Mouse (Mus musculus): ENCODE results near the gene Cbx6. TPM values are rescaled to one million over a fixed set of nuclear protein-coding genes. Genes with fewer than 3 reads are reported as not detected.
A peak's percentile ranks its signal among the peaks of the same experiment; 100 is the strongest.

Gene Cbx6
- 21.6 and 22.3 TPM in 2 replicates for polyA plus RNA-seq (2016; fragmentation: Nextera tagmentation; extraction: Ambion mirVana)

DNA sequence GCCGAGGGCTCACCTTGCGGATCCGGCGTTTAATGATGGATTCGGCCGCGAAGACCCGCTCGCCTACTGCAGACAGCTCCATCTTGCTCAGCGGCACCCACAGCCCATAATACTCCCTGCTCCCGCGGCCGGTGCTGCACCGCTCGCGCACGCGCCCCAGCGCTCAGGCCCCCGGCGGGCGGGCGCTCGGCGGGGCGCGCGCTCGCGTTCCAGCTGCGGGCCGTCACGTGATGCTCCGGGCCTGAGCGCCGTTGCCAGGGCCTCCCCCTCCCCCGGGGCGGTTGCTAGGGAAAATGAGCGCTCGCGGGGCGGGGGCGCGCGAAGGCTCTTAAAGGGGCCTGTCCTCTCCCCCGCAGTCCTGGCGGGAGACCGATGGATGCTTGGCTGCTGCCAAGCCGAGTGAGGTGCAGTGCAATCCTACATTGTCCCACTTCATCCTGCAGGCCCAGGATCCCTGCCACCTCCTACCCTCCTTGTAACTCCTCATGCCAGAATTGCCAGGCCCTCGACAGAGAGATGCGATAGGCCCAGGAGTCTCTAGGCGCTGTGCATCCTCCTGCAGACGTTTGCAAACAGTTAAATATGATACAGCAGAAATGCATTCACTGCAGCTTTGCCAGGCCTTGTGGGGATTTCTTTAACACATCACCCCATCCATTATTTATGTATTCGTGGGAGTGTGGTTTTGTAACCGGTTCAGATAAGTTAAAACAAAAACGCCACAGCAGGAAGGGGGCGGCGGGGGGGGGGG, at the start of gene Cbx6, which contains the start of gene Npcd:
Cbx6 (minus strand) TSS at position 559 of the 751 bp plus-strand sequence.
Npcd (minus strand) TSS at position 108 of the 751 bp plus-strand sequence.
- WGBS, result under 1% methylated on average over 58 of the region's 58 CpGs
- H3K36me3 ChIP-seq (replicated peaks), result peaks cover 15% of the 10 kb centered on the region
- H3K27ac ChIP-seq, result peak within 1 kb of the TSS; percentile 97
- H3K9me3 ChIP-seq, result no peaks in the 10 kb centered on the region
- peaks cover 56% of the 10 kb centered on the region for H3K4me1 ChIP-seq
- DNase-seq (ENCODE audit: extremely low spot score, low spot score), result peak; percentile 96
- H3K4me3 ChIP-seq, result peak within 1 kb of the TSS; percentile 69
- H3K27me3 ChIP-seq (ENCODE audit: poor library complexity, severe bottlenecking), result no peaks in the 10 kb centered on the region

DNA sequence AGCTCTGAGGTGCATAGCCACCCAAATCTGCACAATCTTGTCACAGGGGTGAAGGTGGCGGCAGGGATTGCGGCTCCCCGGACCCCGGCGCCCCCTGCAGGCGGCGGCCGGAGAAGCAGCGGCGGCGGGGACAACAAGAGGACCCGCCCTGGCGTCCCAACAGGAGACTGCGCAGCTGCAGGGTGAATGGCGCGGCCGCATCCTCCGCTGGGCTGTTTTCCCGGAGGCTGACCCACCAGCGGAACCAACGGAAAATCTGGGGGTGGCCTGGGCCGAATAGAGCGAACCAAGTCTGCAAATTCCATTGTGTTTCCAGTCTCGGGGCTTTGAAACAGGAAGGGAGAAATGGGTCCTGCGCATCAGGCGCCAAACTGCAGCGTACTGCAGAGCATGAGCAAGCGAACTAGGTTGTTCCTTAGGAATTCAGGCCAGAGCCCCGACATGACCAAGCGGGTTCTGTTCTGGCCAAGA, 48.9 kb upstream of the Cbx6 start:
- peak; percentile 91 for DNase-seq (ENCODE audit: extremely low spot score, low spot score)
- WGBS, result under 1% methylated on average over 30 of the region's 30 CpGs
- Histone ChIP-seq H3K4me3 (peak overlapping the region; percentile 60), H3K9me3 (no peaks in the 10 kb centered on the region), H3K4me1 (peaks cover 11% of the 10 kb centered on the region), H3K27me3 (ENCODE audit: poor library complexity, severe bottlenecking) (peaks cover 12% of the 10 kb centered on the region; the same call in 1 of the 2 replicates), H3K36me3 (replicated peaks) (no peaks in the 10 kb centered on the region), H3K27ac (peak overlapping the region; percentile 91)

DNA sequence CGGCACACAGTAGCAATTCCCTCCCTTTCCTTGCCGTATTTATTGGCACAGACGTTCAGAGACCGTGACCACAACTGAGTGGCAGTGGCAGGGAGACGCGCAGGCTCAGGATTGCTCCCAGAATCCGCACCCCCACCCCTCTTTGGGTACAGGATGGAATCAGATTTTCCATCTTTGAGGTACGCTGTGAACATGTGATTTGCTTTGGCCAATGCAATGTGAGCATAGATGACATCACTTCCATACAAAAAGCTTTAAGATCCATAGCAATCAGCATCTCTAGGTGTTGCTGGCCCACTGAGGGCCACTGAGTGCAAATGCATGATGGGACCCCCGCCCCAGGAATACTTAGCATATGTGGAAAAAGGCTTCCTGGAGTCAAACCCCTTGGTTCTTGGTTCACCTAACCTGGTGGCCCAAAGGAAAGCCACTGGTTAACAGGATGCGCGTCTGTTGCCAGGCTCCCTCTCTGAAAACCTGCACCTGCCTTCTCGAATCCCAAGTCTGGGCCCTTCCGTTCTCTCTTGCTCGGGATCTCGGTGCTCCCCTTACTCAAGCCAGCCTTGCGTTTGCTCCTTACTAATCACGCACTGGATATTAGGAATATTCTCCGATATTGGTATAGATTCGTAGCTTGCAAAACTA, 48.3 kb upstream of the Cbx6 start:
- peak overlapping the region; percentile 60 for H3K4me3 ChIP-seq

DNA sequence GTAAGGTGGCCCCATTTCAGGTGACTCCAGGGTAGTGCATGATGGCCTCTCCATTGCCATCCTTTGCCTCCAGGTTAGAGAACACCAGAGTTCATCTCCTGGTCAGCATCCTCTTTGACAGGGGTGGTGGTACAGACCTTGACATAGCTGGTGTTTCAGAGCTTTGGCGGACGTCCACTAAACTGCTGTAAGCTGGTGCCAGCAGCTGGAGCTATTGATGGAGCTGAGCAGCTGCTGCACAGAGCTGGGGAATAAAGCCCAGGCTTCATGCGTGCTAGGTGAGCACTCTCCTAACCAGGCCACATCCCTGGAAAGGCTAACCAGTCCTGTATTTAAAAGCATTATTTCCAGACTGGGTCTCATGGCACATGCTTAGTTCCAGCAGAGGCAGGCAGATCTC, 46.0 kb upstream of the Cbx6 start:
- 88% methylated on average over 3 of the region's 3 CpGs for WGBS
- no peaks in the 10 kb centered on the region for H3K36me3 ChIP-seq (replicated peaks)
- H3K4me3 ChIP-seq, result no peak overlapping the region
- H3K27ac ChIP-seq, result no peak overlapping the region
- peaks cover 12% of the 10 kb centered on the region; the same call in 1 of the 2 replicates for H3K27me3 ChIP-seq (ENCODE audit: poor library complexity, severe bottlenecking)
- peaks cover 11% of the 10 kb centered on the region for H3K4me1 ChIP-seq
- no peak for DNase-seq (ENCODE audit: extremely low spot score, low spot score)
- H3K9me3 ChIP-seq, result no peaks in the 10 kb centered on the region

More for the DNA sequence above, 48.3 kb upstream of the Cbx6 start:
- Histone ChIP-seq H3K36me3 (replicated peaks) (no peaks in the 10 kb centered on the region), H3K27ac (peak overlapping the region; percentile 91; the same call in 1 of the 2 replicates), H3K9me3 (no peaks in the 10 kb centered on the region), H3K27me3 (ENCODE audit: poor library complexity, severe bottlenecking) (peaks cover 12% of the 10 kb centered on the region; the same call in 1 of the 2 replicates), H3K4me1 (peaks cover 11% of the 10 kb centered on the region)
- WGBS, result 33% methylated on average over 19 of the region's 19 CpGs
- no peak for DNase-seq (ENCODE audit: extremely low spot score, low spot score)

DNA sequence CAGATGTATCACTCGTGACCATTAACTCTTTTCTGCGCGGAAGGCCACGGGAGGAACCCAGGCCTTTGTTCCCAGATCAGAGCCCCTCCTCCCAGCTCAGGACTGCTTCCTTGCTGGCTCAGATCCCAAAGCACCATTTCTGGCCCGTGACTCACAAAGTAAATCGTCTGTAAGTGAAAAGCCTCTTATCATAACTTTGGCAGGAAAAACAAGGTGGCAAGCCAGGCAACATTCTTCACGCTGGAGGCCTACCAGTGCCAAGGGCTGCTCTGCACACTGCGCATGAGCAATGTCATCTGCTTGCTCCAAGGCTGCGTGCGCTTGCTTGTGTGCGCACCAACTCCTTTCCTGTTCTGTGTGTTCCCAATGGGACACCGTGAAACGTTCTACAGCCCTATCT, 44.8 kb upstream of the Cbx6 start:
- 73% methylated on average over 13 of the region's 13 CpGs for WGBS
- DNase-seq (ENCODE audit: extremely low spot score, low spot score), result no peak
- Histone ChIP-seq H3K36me3 (replicated peaks) (no peaks in the 10 kb centered on the region), H3K9me3 (no peaks in the 10 kb centered on the region), H3K27ac (no peak overlapping the region), H3K4me3 (no peak overlapping the region), H3K4me1 (peaks cover 11% of the 10 kb centered on the region), H3K27me3 (ENCODE audit: poor library complexity, severe bottlenecking) (peaks cover 12% of the 10 kb centered on the region; the same call in 1 of the 2 replicates)

DNA sequence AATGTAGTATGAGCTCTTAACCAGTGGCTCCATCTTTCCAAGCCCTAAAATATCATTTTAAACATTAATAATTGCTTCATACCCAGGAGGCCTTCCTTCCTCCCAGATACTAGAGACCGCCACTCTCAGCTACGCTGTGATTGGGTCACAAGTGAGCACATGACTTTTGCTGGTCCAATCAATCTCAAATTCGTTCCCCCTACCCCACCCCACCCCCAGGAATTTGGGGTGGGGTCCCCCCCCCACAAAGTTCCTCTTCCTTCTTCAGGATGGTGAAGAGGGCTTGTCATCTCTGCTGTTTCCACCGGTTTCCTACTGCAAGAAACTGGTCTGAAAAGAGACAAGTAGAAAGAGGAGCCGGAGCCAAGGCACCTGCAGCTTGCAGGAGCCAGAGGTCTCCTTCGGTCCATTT, 44.2 kb upstream of the Cbx6 start:
- H3K4me3 ChIP-seq, result no peak overlapping the region
- peaks cover 12% of the 10 kb centered on the region; the same call in 1 of the 2 replicates for H3K27me3 ChIP-seq (ENCODE audit: poor library complexity, severe bottlenecking)
- DNase-seq (ENCODE audit: extremely low spot score, low spot score), result no peak
- no peaks in the 10 kb centered on the region for H3K36me3 ChIP-seq (replicated peaks)
- WGBS, result 79% methylated on average over 6 of the region's 6 CpGs
- H3K27ac ChIP-seq, result no peak overlapping the region
- peaks cover 11% of the 10 kb centered on the region for H3K4me1 ChIP-seq
- H3K9me3 ChIP-seq, result no peaks in the 10 kb centered on the region

DNA sequence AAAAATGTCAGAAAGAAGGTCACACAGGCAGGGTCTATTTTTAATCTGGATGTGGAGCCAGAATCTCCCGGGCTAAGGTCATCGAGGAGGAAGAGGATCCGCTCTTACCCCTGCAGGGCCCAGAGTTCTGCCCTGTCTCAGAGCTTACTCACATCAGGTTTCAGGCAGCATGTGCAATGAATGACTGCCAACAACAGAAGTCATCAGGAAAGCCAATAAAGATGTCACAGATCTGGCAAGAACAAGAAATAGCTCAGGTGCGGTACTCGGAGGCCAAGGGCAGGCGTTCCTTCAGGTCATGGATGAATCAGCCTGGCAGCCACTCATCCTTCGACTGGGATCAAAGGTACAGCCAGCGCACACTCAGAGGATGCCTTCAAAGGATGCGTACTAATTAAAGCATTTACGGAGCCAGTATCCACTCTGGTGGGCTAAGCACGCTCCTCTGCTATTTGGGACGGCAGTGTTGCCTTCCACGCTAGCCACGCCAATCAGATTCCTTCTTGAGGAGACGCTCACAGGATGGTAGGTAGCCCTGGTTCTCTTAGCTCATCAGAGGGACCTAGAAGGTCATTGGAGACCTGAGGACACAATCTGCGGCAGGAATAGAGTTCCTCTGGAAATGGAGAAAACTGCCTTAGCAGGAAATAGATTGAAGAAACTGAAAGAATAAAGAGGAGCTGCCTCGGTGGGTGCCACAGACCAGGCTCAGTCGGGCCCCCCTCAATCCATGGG, 40.9 kb upstream of the Cbx6 start:
- H3K27ac ChIP-seq, result no peak overlapping the region
- no peak overlapping the region for H3K4me3 ChIP-seq
- H3K27me3 ChIP-seq (ENCODE audit: poor library complexity, severe bottlenecking), result no peaks in the 10 kb centered on the region
- DNase-seq (ENCODE audit: extremely low spot score, low spot score), result no peak
- H3K9me3 ChIP-seq, result no peaks in the 10 kb centered on the region
- no peaks in the 10 kb centered on the region for H3K4me1 ChIP-seq
- 94% methylated on average over 18 of the region's 18 CpGs for WGBS
- no peaks in the 10 kb centered on the region for H3K36me3 ChIP-seq (replicated peaks)

DNA sequence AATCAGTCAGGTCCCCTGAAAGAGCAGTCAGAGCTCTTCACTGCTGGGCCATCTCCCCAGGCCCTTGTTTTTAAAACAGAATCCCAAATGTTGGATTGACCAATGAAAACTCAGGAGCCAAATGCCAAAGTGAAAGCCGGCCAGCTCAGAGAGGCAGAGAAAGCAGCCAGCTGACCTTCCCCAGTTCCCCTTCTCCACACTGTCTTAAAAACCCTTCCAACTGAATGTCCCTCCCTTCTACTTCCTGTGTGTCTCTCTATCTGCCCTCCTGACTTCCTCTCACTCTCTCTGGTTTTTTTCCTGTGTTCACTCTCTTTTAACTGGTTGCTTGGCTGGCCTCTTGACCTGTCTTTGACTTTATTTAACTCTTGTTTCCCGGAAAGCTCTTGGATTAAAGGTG, 39.5 kb upstream of the Cbx6 start:
- Histone ChIP-seq H3K36me3 (replicated peaks) (no peaks in the 10 kb centered on the region), H3K4me1 (no peaks in the 10 kb centered on the region), H3K9me3 (peaks cover 6% of the 10 kb centered on the region), H3K4me3 (no peak overlapping the region), H3K27me3 (ENCODE audit: poor library complexity, severe bottlenecking) (no peaks in the 10 kb centered on the region), H3K27ac (no peak overlapping the region)
- no peak for DNase-seq (ENCODE audit: extremely low spot score, low spot score)
- WGBS, result 78% methylated on average over 2 of the region's 2 CpGs

DNA sequence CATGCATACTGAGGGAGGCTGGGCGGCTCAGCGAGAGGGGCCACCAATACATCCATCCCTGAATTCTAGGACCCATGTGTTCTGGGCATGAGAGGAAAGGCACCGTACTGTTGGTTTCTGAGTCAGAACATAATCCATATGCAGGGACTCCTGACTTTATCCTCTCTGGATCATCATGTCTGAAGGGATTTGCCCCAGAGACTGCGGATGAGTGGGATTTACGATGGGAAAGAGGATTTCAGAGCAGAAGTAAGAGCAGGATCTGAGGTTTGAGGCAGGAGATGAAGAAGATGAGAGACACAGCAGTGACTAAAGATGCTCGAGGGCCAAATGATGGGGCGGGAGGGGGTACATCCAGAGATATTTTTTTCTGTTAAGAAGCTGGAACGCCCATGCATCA, 39.1 kb upstream of the Cbx6 start:
- 93% methylated on average over 8 of the region's 8 CpGs for WGBS

DNA sequence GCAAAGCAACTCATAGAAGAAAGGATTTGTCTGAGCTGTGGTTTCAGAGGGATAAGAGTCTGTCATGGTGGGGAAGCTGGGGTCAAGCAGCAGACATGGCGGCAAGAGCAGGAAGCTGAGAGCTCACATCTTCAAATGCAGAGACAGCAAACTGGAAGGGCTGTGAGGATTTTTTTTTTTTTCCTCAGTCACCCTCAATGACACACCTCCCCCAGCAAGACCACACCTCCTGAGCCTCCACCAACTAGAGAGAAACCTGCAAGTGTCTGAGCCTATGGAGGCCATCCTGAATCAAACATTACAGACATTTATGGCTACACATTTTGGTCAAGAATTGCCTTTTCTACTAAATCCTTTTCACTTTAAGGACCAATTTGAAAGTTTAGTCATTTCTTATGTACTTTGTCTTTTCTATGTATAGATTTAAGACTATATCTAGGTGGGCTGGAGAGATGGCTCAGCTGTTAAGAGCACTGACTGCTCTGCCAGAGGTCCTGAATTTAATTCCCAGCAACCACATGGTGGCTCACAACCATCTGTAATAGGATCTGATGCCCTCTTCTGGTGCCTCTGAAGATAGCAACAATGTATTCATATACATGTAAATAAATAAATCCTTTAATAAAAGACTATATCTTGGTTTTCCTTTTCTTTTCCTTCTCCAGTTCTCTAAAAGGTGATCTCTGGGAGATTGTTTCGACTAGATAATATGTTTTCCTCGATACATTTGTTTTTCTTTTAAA, 32.9 kb upstream of the Cbx6 start:
- WGBS, result 88% methylated on average over 3 of the region's 3 CpGs

More for the DNA sequence above, 39.1 kb upstream of the Cbx6 start:
- DNase-seq (ENCODE audit: extremely low spot score, low spot score), result no peak
- Histone ChIP-seq H3K9me3 (peaks cover 6% of the 10 kb centered on the region), H3K27ac (no peak overlapping the region), H3K36me3 (replicated peaks) (no peaks in the 10 kb centered on the region), H3K27me3 (ENCODE audit: poor library complexity, severe bottlenecking) (no peaks in the 10 kb centered on the region), H3K4me1 (no peaks in the 10 kb centered on the region), H3K4me3 (no peak overlapping the region)

DNA sequence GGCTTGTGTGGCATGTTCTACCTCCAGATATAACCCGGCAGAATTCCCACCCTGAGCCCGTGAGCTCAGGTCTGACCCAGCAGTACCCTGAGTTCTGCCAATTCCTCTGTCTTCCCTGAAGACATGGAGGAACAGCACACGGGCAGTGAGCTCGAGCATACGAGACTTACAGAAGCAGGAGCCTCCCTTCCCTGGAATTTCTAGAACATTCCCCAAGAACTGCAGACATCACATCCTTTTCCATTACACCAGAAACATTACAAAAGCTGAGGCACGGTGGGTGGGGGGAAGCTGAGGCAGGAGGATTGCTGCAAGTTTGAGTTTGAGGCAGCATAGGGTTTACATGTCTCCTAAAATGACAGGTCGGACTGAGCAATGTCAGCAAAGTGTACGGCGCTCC, 25.3 kb upstream of the Cbx6 start:
- Histone ChIP-seq H3K9me3 (no peaks in the 10 kb centered on the region), H3K4me1 (no peaks in the 10 kb centered on the region), H3K27ac (no peak overlapping the region), H3K36me3 (replicated peaks) (no peaks in the 10 kb centered on the region), H3K27me3 (ENCODE audit: poor library complexity, severe bottlenecking) (no peaks in the 10 kb centered on the region), H3K4me3 (no peak overlapping the region)
- no peak for DNase-seq (ENCODE audit: extremely low spot score, low spot score)
- 91% methylated on average over 9 of the region's 9 CpGs for WGBS

More for the DNA sequence above, 32.9 kb upstream of the Cbx6 start:
- Histone ChIP-seq H3K9me3 (peaks cover 6% of the 10 kb centered on the region), H3K36me3 (replicated peaks) (no peaks in the 10 kb centered on the region), H3K4me1 (no peaks in the 10 kb centered on the region), H3K27me3 (ENCODE audit: poor library complexity, severe bottlenecking) (no peaks in the 10 kb centered on the region), H3K27ac (no peak overlapping the region), H3K4me3 (no peak overlapping the region)
- DNase-seq (ENCODE audit: extremely low spot score, low spot score), result no peak

DNA sequence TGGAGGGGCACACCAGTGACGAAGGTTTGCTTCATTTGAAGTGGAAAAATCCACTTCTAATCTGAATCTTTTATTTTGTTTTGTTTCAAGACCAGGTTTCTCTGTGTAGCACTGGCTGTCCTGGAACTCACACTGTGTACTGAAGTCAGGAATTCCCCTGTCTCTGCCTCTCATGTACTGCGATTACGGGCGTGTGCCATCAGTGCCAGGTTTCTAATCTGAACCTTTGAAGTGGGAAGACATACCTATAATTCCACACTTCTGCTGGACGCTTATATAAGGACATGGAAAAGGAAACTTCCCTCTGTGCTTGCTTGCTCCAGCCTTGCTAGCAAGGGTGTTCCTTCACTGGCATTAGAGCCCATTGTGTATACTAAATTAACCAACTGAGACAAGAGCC, 24.5 kb upstream of the Cbx6 start:
- Histone ChIP-seq H3K4me1 (no peaks in the 10 kb centered on the region), H3K4me3 (no peak overlapping the region), H3K27me3 (ENCODE audit: poor library complexity, severe bottlenecking) (no peaks in the 10 kb centered on the region), H3K27ac (no peak overlapping the region), H3K36me3 (replicated peaks) (no peaks in the 10 kb centered on the region), H3K9me3 (no peaks in the 10 kb centered on the region)
- 88% methylated on average over 5 of the region's 5 CpGs for WGBS
- no peak for DNase-seq (ENCODE audit: extremely low spot score, low spot score)
